Mouse (Mus musculus): Measurements from ENCODE around the gene Bola1. TPM values are rescaled to one million over a fixed set of nuclear protein-coding genes. Genes with fewer than 3 reads are reported as not detected.
"Not testable (repeated sequence)": the region's sequence is repeated elsewhere in the genome, so short reads cannot be mapped to it uniquely, and the experiment has no call there.

Gene Bola1
- polyA plus RNA-seq, 1 experiment from 2014 or later = 56.1 TPM

GRCm38 (mm10) chr3:96254683-96255355 lies 35.3 kb upstream of the Bola1 start:
- ATAC-seq (ENCODE audit: insufficient number of reproducible peaks, insufficient read depth, low FRiP score, low read depth) = no peak
- no peak overlapping the region for H3K4me3 ChIP-seq (ENCODE audit: control insufficient read depth in 1 of 2, insufficient read depth in 1 of 2, low read depth in 1 of 2, low read length in 2 of 2)
- H3K4me1 ChIP-seq (ENCODE audit: control insufficient read depth in 2 of 2, insufficient read depth in 2 of 2, low read length in 2 of 2) = peaks cover 0 to under 1% of the 10 kb centered on the region in 2 experiments; a peak in 1 of 4 replicates
- H3K27me3 ChIP-seq (ENCODE audit: control insufficient read depth, insufficient read depth, low read length) = no peaks in the 10 kb centered on the region
- no peak overlapping the region for H3K4me2 ChIP-seq (ENCODE audit: low read length)
- H3K9me3 ChIP-seq (ENCODE audit: control insufficient read depth, low read length) = no peaks in the 10 kb centered on the region
- 24% methylated on average over 10 of the region's 10 CpGs for WGBS
- no peak overlapping the region for H3K27ac ChIP-seq (replicated peaks in 1 of 2; ENCODE audit: control insufficient read depth in 1 of 2, insufficient read depth in 1 of 2, low read depth in 2 of 2, low read length in 2 of 2)
- H3K36me3 ChIP-seq (ENCODE audit: control insufficient read depth, insufficient read depth, low read length) = no peaks in the 10 kb centered on the region
- H3K9ac ChIP-seq (ENCODE audit: low read length) = peak overlapping the region; percentile 48; the same call in 1 of the 2 replicates

GRCm38 (mm10) chr3:96251787-96252186 lies 32.3 kb upstream of the Bola1 start:
- H3K4me1 ChIP-seq (ENCODE audit: control insufficient read depth in 2 of 2, insufficient read depth in 2 of 2, low read length in 2 of 2) = peaks cover 0 to 23% of the 10 kb centered on the region in 2 experiments; a peak in 3 of 4 replicates
- no peaks in the 10 kb centered on the region for H3K27me3 ChIP-seq (ENCODE audit: control insufficient read depth, insufficient read depth, low read length)
- H3K36me3 ChIP-seq (ENCODE audit: control insufficient read depth, insufficient read depth, low read length) = no peaks in the 10 kb centered on the region
- no peak overlapping the region for H3K9ac ChIP-seq (ENCODE audit: low read length)
- no peak for ATAC-seq (ENCODE audit: insufficient number of reproducible peaks, insufficient read depth, low FRiP score, low read depth)
- H3K27ac ChIP-seq (replicated peaks in 1 of 2; ENCODE audit: control insufficient read depth in 1 of 2, insufficient read depth in 1 of 2, low read depth in 2 of 2, low read length in 2 of 2) = no peak overlapping the region
- WGBS = 87% methylated on average over 3 of the region's 3 CpGs
- H3K4me3 ChIP-seq (ENCODE audit: control insufficient read depth in 1 of 2, insufficient read depth in 1 of 2, low read depth in 1 of 2, low read length in 2 of 2) = no peak overlapping the region
- H3K9me3 ChIP-seq (ENCODE audit: control insufficient read depth, low read length) = no peaks in the 10 kb centered on the region
- no peak overlapping the region for H3K4me2 ChIP-seq (ENCODE audit: low read length)

GRCm38 (mm10) chr3:96250890-96251289 lies 31.4 kb upstream of the Bola1 start:
- H3K36me3 ChIP-seq (ENCODE audit: control insufficient read depth, insufficient read depth, low read length) = no peaks in the 10 kb centered on the region
- 0 out of 4 replicates have a peak overlapping the region, but pooled peaks of 1 of the 2 experiments have one; percentile 14 for H3K27ac ChIP-seq (replicated peaks in 1 of 2; ENCODE audit: control insufficient read depth in 1 of 2, insufficient read depth in 1 of 2, low read depth in 2 of 2, low read length in 2 of 2)
- H3K27me3 ChIP-seq (ENCODE audit: control insufficient read depth, insufficient read depth, low read length) = no peaks in the 10 kb centered on the region
- 60% methylated on average over 3 of the region's 3 CpGs for WGBS
- no peak overlapping the region for H3K4me2 ChIP-seq (ENCODE audit: low read length)
- no peak overlapping the region for H3K9ac ChIP-seq (ENCODE audit: low read length)
- H3K9me3 ChIP-seq (ENCODE audit: control insufficient read depth, low read length) = no peaks in the 10 kb centered on the region
- peaks cover 0 to 23% of the 10 kb centered on the region in 2 experiments; a peak in 3 of 4 replicates for H3K4me1 ChIP-seq (ENCODE audit: control insufficient read depth in 2 of 2, insufficient read depth in 2 of 2, low read length in 2 of 2)
- ATAC-seq (ENCODE audit: insufficient number of reproducible peaks, insufficient read depth, low FRiP score, low read depth) = no peak
- no peak overlapping the region for H3K4me3 ChIP-seq (ENCODE audit: control insufficient read depth in 1 of 2, insufficient read depth in 1 of 2, low read depth in 1 of 2, low read length in 2 of 2)

- peaks cover 4 to 28% of the 10 kb centered on the region in 2 experiments for H3K4me1 ChIP-seq (ENCODE audit: control insufficient read depth in 2 of 2, insufficient read depth in 2 of 2, low read length in 2 of 2)
- no peaks in the 10 kb centered on the region for H3K27me3 ChIP-seq (ENCODE audit: control insufficient read depth, insufficient read depth, low read length)
- no peaks in the 10 kb centered on the region for H3K36me3 ChIP-seq (ENCODE audit: control insufficient read depth, insufficient read depth, low read length)
- H3K4me2 ChIP-seq (ENCODE audit: low read length) = peak overlapping the region; percentile 72
- WGBS = 64% methylated on average over 4 of the region's 4 CpGs
- H3K9me3 ChIP-seq (ENCODE audit: control insufficient read depth, low read length) = no peaks in the 10 kb centered on the region
- H3K27ac ChIP-seq (replicated peaks in 1 of 2; ENCODE audit: control insufficient read depth in 1 of 2, insufficient read depth in 1 of 2, low read depth in 2 of 2, low read length in 2 of 2) = 0 out of 4 replicates have a peak overlapping the region, but pooled peaks of 1 of the 2 experiments have one; percentile 21
- no peak overlapping the region for H3K4me3 ChIP-seq (ENCODE audit: control insufficient read depth in 1 of 2, insufficient read depth in 1 of 2, low read depth in 1 of 2, low read length in 2 of 2)
- no peak for ATAC-seq (ENCODE audit: insufficient number of reproducible peaks, insufficient read depth, low FRiP score, low read depth)
- peak overlapping the region; percentile 74; the same call in 1 of the 2 replicates for H3K9ac ChIP-seq (ENCODE audit: low read length)
These were observed 29.5 kb upstream of the Bola1 start for GRCm38 (mm10) chr3:96249034-96249345.

GRCm38 (mm10) chr3:96248141-96249033 lies 28.9 kb upstream of the Bola1 start:
- H3K4me3 ChIP-seq (ENCODE audit: control insufficient read depth in 1 of 2, insufficient read depth in 1 of 2, low read depth in 1 of 2, low read length in 2 of 2) = peak overlapping the region in 1 of 2 experiments; percentile 43; a peak in 2 of 4 replicates
- no peaks in the 10 kb centered on the region for H3K27me3 ChIP-seq (ENCODE audit: control insufficient read depth, insufficient read depth, low read length)
- H3K4me1 ChIP-seq (ENCODE audit: control insufficient read depth in 2 of 2, insufficient read depth in 2 of 2, low read length in 2 of 2) = peaks cover 6 to 33% of the 10 kb centered on the region in 2 experiments
- peak overlapping the region; percentile 74; the same call in 1 of the 2 replicates for H3K9ac ChIP-seq (ENCODE audit: low read length)
- 44% methylated on average over 6 of the region's 6 CpGs for WGBS
- H3K27ac ChIP-seq (replicated peaks in 1 of 2; ENCODE audit: control insufficient read depth in 1 of 2, insufficient read depth in 1 of 2, low read depth in 2 of 2, low read length in 2 of 2) = 0 out of 4 replicates have a peak overlapping the region, but pooled peaks of 1 of the 2 experiments have one; percentile 21
- peak overlapping the region; percentile 72 for H3K4me2 ChIP-seq (ENCODE audit: low read length)
- no peak for ATAC-seq (ENCODE audit: insufficient number of reproducible peaks, insufficient read depth, low FRiP score, low read depth)
- no peaks in the 10 kb centered on the region for H3K36me3 ChIP-seq (ENCODE audit: control insufficient read depth, insufficient read depth, low read length)
- H3K9me3 ChIP-seq (ENCODE audit: control insufficient read depth, low read length) = no peaks in the 10 kb centered on the region

GRCm38 (mm10) chr3:96247356-96248140 lies 28.0 kb upstream of the Bola1 start:
- Histone ChIP-seq H3K4me1 (ENCODE audit: control insufficient read depth in 2 of 2, insufficient read depth in 2 of 2, low read length in 2 of 2) (peaks cover 6 to 36% of the 10 kb centered on the region in 2 experiments), H3K9me3 (ENCODE audit: control insufficient read depth, low read length) (no peaks in the 10 kb centered on the region), H3K9ac (ENCODE audit: low read length) (peak overlapping the region; percentile 74), H3K27ac (replicated peaks in 1 of 2; ENCODE audit: control insufficient read depth in 1 of 2, insufficient read depth in 1 of 2, low read depth in 2 of 2, low read length in 2 of 2) (peak overlapping the region; percentile 62 to 65), H3K36me3 (ENCODE audit: control insufficient read depth, insufficient read depth, low read length) (no peaks in the 10 kb centered on the region), H3K4me3 (ENCODE audit: control insufficient read depth in 1 of 2, insufficient read depth in 1 of 2, low read depth in 1 of 2, low read length in 2 of 2) (peak overlapping the region; percentile 43 to 48), H3K4me2 (ENCODE audit: low read length) (peak overlapping the region; percentile 72), H3K27me3 (ENCODE audit: control insufficient read depth, insufficient read depth, low read length) (no peaks in the 10 kb centered on the region)
- WGBS = 5% methylated on average over 11 of the region's 11 CpGs
- no peak for ATAC-seq (ENCODE audit: insufficient number of reproducible peaks, insufficient read depth, low FRiP score, low read depth)

- peak within 1 kb of the TSS; percentile 43 to 49 for H3K4me3 ChIP-seq (ENCODE audit: control insufficient read depth in 1 of 2, insufficient read depth in 1 of 2, low read depth in 1 of 2, low read length in 2 of 2)
- WGBS = 0% methylated on average over 2 of the region's 47 CpGs
- peak within 1 kb of the TSS; percentile 72 for H3K4me2 ChIP-seq (ENCODE audit: low read length)
- H3K27ac ChIP-seq (replicated peaks in 1 of 2; ENCODE audit: control insufficient read depth in 1 of 2, insufficient read depth in 1 of 2, low read depth in 2 of 2, low read length in 2 of 2) = peak within 1 kb of the TSS; percentile 65 to 85
- H3K9ac ChIP-seq (ENCODE audit: low read length) = peak within 1 kb of the TSS; percentile 74
- H3K36me3 ChIP-seq (ENCODE audit: control insufficient read depth, insufficient read depth, low read length); H3K27me3 ChIP-seq (ENCODE audit: control insufficient read depth, insufficient read depth, low read length); H3K9me3 ChIP-seq (ENCODE audit: control insufficient read depth, low read length): not testable (repeated sequence)
- ATAC-seq (ENCODE audit: insufficient number of reproducible peaks, insufficient read depth, low FRiP score, low read depth) = peak; percentile 92
- H3K4me1 ChIP-seq (ENCODE audit: control insufficient read depth in 2 of 2, insufficient read depth in 2 of 2, low read length in 2 of 2) = peaks cover 6 to 36% of the 10 kb centered on the region in 2 experiments
These were observed 26.9 kb upstream of the Bola1 start, which contains the start of gene Hist2h3c1 for GRCm38 (mm10) chr3:96246427-96246856. Hist2h3c1 (plus strand) TSS chr3:96246685.
